Mouse (Mus musculus) midbrain, embryonic 16.5 days (tissue): ENCODE data around the gene Pip4k2a. TPM values are rescaled to one million over a fixed set of nuclear protein-coding genes. Genes with fewer than 3 reads are reported as not detected.

Source experiments
- ATAC-seq: fragments of 200-750 bp; cut with Nextera tagmentation; 2 replicates; pipeline ENCODE4 v1.8.0; 2017; ENCODE audit warnings: moderate TSS enrichment
- H3K27ac ChIP-seq: fragments of 300-500 bp; sonication (generic); 2 replicates; pipeline ENCODE4 v1.5.1; 2014; ENCODE audit warnings: mild to moderate bottlenecking, low read length, mixed read lengths
- H3K27me3 ChIP-seq: fragments of 300-500 bp; sonication (generic); 2 replicates; pipeline ENCODE4 v1.6.1; 2014; ENCODE audit warnings: low read depth, low read length, mixed read lengths; ENCODE audit not compliant: control insufficient read depth, insufficient read depth
- H3K36me3 ChIP-seq: fragments of 300-500 bp; sonication (generic); 2 replicates; pipeline ENCODE4 v1.6.1; 2014; ENCODE audit warnings: mild to moderate bottlenecking, low read length, moderate library complexity, mixed read lengths; ENCODE audit not compliant: control insufficient read depth, insufficient read depth
- H3K4me1 ChIP-seq: fragments of 300-500 bp; sonication (generic); 2 replicates; pipeline ENCODE4 v1.6.1; 2014; ENCODE audit warnings: mild to moderate bottlenecking, low read length, mixed read lengths; ENCODE audit not compliant: control insufficient read depth, insufficient read depth
- H3K4me2 ChIP-seq: fragments of 300-500 bp; sonication (generic); 2 replicates; pipeline ENCODE4 v1.6.1; 2014; ENCODE audit warnings: mild to moderate bottlenecking, low read length, mixed read lengths
- H3K4me3 ChIP-seq: fragments of 300-500 bp; sonication (generic); 2 replicates; pipeline ENCODE4 v1.5.1; 2014; ENCODE audit warnings: low read depth, mild to moderate bottlenecking, low read length, moderate library complexity, mixed read lengths
- H3K9ac ChIP-seq: fragments of 300-500 bp; sonication (generic); 2 replicates; pipeline ENCODE4 v1.6.1; 2014; ENCODE audit warnings: low read depth, low read length, mixed read lengths
- H3K9me3 ChIP-seq: fragments of 300-500 bp; sonication (generic); replicated peaks from 2 replicates; pipeline ENCODE4 v1.6.1; 2014; ENCODE audit warnings: mild to moderate bottlenecking, low read length, mixed read lengths; ENCODE audit not compliant: control insufficient read depth, poor library complexity, severe bottlenecking
- WGBS: fragments of 180-500 bp; shearing (Covaris S2); extraction: QIAGEN DNeasy Blood & Tissue Kit; methylation state at CpG from one replicate; pipeline ENCODE4 v1.1.7; 2014; 5-methylcytosine and 5-hydroxymethylcytosine counted together
- polyA plus RNA-seq: library from polyadenylated mRNA; unstranded; fragments of >200 nt; fragmentation: Nextera tagmentation; extraction: Ambion mirVana; gene quantifications from 2 replicates; pipeline ENCODE4 v1.2.1, GENCODE M21; 2015

The Pip4k2a gene
- polyA plus RNA-seq, 1 experiment from 2014 or later: 10.0 TPM

DNA sequence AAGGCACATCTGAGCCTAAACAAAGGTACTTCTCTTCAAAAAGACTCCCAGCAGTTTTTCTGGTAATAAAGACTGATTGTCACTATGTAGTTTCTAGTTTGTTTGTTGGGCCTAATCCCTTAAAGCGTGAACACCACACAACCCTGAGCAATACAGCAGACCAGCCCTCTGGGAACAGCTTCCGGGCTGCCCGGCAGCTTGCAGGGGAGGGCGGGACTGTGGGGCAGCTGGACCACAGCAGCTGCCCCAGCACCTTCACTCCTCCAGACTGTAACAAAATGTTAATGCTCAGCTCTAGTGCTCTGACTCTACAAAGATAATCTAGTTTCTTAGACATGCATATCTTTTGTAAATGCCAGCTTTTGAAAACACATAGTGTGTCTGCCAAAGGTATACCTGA is 42.9 kb downstream of the Pip4k2a start:
- no peak overlapping the region for H3K4me2 ChIP-seq
- H3K4me1 ChIP-seq: no peaks in the 10 kb centered on the region
- H3K9me3 ChIP-seq: no peaks in the 10 kb centered on the region
- H3K9ac ChIP-seq: no peak overlapping the region
- no peak overlapping the region for H3K4me3 ChIP-seq
- no peaks in the 10 kb centered on the region for H3K36me3 ChIP-seq
- no peaks in the 10 kb centered on the region for H3K27me3 ChIP-seq
- H3K27ac ChIP-seq: no peak overlapping the region
- no peak for ATAC-seq
- 22% methylated on average over 4 of the region's 4 CpGs for WGBS

DNA sequence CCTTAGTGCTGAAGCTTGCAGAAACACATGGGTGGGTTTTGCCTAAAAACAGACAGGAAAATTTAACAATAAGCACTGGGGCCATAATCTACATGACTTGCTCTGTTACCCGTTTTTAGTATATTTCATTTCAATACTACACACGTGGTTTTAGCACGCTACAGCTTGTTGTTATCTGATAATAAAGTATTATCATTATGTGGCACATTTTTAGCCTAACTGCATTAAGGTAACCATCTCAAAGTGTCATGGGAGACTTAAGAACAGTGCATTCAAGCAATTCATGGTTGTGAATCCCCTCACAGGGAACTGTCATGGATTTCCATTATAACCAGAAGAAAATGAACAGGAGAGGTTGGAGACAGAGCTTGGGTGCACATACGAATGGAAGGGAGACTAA is 43.5 kb downstream of the Pip4k2a start:
- 71% methylated on average over 4 of the region's 4 CpGs for WGBS
- no peak for ATAC-seq
- no peak overlapping the region for H3K9ac ChIP-seq

DNA sequence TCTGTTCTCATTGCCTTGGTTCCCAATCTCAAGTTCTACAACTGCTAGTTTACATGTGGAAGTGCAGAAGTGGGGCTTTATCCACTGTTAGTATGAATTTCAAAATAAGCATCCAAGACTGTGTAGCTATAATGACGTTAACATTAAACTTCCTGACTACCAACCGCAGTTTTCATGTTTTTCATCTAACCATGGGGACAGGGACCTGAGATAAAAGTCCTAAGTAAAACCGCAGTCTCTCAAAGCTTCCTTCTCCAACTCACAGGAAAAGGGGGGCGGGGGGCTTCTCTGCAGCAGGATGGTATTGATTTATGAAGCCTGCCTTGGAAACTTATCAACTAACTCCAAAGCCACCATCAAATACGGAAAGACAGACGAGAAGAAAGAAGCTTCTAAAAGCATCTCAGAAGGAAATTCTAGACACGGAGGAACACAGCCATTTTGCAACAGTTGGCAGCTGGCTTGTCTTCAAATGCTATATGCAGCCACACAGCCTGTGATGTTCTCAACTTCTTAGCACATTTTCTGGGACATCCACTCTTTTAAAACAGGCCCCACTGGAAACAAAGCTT is 45.7 kb downstream of the Pip4k2a start:
- no peak overlapping the region for H3K4me3 ChIP-seq
- 74% methylated on average over 7 of the region's 7 CpGs for WGBS
- H3K9ac ChIP-seq: no peak overlapping the region
- H3K27me3 ChIP-seq: no peaks in the 10 kb centered on the region
- 0 out of 2 replicates have a peak, but pooled peaks cover 2% of the 10 kb centered on the region for H3K4me1 ChIP-seq
- H3K27ac ChIP-seq: no peak overlapping the region
- H3K36me3 ChIP-seq: no peaks in the 10 kb centered on the region
- no peak for ATAC-seq
- no peaks in the 10 kb centered on the region for H3K9me3 ChIP-seq
- no peak overlapping the region for H3K4me2 ChIP-seq

More for the DNA sequence above, 43.5 kb downstream of the Pip4k2a start:
- Histone ChIP-seq H3K27ac (no peak overlapping the region), H3K9me3 (no peaks in the 10 kb centered on the region), H3K4me1 (no peaks in the 10 kb centered on the region), H3K4me2 (no peak overlapping the region), H3K36me3 (no peaks in the 10 kb centered on the region), H3K4me3 (no peak overlapping the region), H3K27me3 (no peaks in the 10 kb centered on the region)

DNA sequence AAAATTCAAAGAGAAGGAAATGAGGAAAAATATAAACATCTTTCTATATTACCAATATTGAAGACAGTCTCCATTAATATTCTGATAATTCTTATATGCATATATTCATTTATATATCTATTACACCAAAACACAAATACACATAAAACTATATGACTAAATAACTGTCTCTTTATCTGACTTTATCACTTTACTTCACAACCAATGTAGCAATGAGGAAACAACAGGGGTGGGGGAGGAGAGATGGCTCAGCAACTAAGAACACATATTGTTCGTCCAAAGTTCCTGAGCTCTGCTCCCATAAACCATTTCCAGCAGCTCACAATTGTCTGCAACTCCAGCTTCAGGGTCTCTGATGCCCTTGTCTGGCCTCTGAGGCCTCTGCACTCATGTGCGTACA is 47.2 kb downstream of the Pip4k2a start:
- 0 out of 2 replicates have a peak, but pooled peaks cover 2% of the 10 kb centered on the region for H3K4me1 ChIP-seq
- H3K27me3 ChIP-seq: no peaks in the 10 kb centered on the region
- no peaks in the 10 kb centered on the region for H3K9me3 ChIP-seq
- no peak overlapping the region for H3K27ac ChIP-seq
- H3K36me3 ChIP-seq: no peaks in the 10 kb centered on the region
- H3K9ac ChIP-seq: no peak overlapping the region
- no peak overlapping the region for H3K4me2 ChIP-seq
- 78% methylated on average over 2 of the region's 2 CpGs for WGBS
- H3K4me3 ChIP-seq: no peak overlapping the region
- ATAC-seq: no peak

DNA sequence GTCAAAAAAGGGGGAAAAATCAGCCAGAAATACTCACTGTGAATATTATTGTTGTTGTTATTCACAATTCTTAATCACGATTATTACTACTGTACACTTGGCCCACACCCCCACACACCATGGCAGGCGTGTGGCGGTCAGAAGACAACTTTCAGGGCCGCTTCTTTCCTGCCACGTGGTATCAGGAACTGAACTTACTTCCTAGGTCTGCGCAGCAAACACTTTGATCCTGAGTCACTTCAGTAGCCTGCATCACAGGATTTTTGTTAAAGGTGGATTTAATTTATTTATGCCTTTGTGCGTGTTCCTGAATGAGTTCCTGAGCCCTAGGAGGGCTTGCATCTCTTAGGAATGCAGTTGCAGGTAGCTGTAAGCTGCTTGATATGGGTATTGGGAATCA is 49.2 kb downstream of the Pip4k2a start:
- Histone ChIP-seq H3K9me3 (no peaks in the 10 kb centered on the region), H3K27ac (no peak overlapping the region), H3K9ac (no peak overlapping the region), H3K36me3 (no peaks in the 10 kb centered on the region), H3K4me2 (no peak overlapping the region), H3K4me3 (no peak overlapping the region), H3K4me1 (0 out of 2 replicates have a peak, but pooled peaks cover 2% of the 10 kb centered on the region), H3K27me3 (no peaks in the 10 kb centered on the region)
- ATAC-seq: no peak
- WGBS: 85% methylated on average over 7 of the region's 7 CpGs

DNA sequence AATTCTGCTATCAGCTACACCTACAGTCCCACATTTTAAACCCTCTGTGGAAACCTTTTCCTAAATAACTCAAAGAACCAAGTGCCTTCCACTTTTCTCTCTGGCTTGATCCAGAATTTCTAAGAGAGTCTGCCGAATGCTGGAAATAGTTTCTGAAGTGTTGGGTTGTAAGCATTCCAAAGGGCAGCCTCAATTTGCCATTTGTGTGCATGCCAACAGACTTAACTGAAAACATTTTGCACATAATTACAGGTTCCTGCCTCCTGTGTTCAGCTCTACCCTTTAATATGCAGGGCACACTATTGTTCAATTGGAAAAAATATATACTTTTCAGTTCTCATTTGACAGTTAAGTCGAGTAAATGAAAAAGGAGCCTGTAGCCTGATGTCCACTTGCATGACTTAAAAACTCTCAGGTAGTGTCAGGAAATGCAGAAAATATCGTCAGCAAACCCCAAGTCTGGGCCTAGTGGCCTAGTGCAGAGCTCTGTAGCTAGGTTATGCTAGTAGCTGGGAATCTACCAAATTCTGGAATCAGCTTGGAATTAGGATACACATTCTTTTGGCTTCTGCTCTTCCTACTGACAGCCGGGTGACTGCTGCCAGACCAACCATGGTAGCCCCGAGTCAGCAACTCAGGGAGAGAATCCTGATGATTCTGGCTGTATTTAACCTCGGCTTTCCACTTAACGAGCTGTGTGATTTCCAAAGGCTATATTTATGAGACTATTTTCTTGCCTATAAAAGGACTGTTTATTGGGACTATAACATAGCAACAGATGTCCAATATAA is 50.1 kb downstream of the Pip4k2a start:
- Histone ChIP-seq H3K4me2 (no peak overlapping the region), H3K4me1 (0 out of 2 replicates have a peak, but pooled peaks cover 2% of the 10 kb centered on the region), H3K27ac (no peak overlapping the region; the same call in 1 of the 2 replicates), H3K9ac (no peak overlapping the region), H3K4me3 (no peak overlapping the region), H3K9me3 (no peaks in the 10 kb centered on the region), H3K36me3 (no peaks in the 10 kb centered on the region), H3K27me3 (no peaks in the 10 kb centered on the region)
- ATAC-seq: no peak
- WGBS: 67% methylated on average over 7 of the region's 7 CpGs

DNA sequence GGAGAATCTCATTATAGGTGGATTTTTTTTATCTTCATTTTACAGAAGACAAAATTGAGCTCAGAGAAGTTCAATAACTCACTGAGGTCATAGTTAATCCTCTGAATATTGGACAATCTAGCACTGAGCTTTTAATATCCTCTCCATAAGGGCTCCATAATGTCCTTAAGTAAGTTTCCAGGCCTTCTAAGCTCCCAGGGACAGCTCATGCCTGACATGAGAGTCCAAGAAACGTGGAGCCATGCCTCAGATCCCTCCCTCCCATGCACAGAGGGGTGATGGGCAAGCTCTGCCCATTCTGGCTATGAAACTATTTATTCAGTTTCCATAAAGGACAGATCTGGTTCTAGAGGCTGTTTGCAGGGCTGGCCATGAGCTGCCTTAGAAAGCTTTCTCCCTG is 52.5 kb downstream of the Pip4k2a start:
- Histone ChIP-seq H3K4me3 (no peak overlapping the region), H3K27me3 (no peaks in the 10 kb centered on the region), H3K4me1 (0 out of 2 replicates have a peak, but pooled peaks cover 2% of the 10 kb centered on the region), H3K27ac (no peak overlapping the region), H3K4me2 (no peak overlapping the region), H3K36me3 (no peaks in the 10 kb centered on the region), H3K9me3 (no peaks in the 10 kb centered on the region), H3K9ac (no peak overlapping the region)
- ATAC-seq: no peak
- 48% methylated on average over 1 of the region's 1 CpGs for WGBS

DNA sequence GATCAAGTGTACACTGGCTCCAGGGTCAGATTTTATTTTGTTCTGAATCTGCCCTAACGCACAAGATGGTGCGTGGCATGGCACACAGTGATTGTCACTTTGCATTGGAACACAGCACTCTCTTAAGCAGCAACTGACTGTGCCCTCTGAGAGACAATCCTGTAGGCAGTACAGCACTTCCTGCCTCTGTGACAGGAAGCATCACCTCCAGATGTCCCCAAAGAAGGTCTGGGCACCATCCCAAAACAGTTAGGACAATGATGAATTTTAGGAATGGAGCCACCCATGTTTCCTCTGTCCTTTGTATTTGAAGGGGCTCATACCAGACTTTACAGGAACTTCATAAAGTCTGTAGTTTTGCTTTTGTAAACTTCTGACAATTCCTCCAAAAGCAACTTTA is 54.0 kb downstream of the Pip4k2a start:
- peaks cover 5% of the 10 kb centered on the region for H3K4me1 ChIP-seq
- no peak overlapping the region for H3K9ac ChIP-seq
- no peak for ATAC-seq
- H3K27ac ChIP-seq: no peak overlapping the region
- no peak overlapping the region for H3K4me3 ChIP-seq
- no peak overlapping the region for H3K4me2 ChIP-seq
- WGBS: 79% methylated on average over 2 of the region's 2 CpGs
- H3K36me3 ChIP-seq: no peaks in the 10 kb centered on the region
- H3K9me3 ChIP-seq: no peaks in the 10 kb centered on the region
- H3K27me3 ChIP-seq: no peaks in the 10 kb centered on the region

DNA sequence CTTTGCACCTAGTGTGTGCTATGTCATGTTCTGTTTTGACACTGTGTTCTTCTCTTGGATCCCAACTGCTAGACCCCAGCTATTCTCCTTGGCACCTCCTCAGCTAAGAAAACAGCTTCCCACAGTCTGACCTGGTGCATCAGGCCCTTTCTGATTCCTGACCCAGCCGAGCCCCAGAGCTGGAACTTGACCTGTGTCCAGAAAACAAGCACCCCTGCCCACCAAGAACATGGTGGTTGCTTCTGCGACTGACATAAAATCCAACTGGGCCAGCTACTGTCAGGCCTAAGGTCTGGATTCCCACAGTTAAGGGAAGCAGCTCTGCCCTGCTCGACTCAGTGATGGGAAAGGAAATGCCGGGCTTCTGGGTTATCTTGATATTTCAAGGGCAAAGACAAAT is 54.6 kb downstream of the Pip4k2a start:
- Histone ChIP-seq H3K4me3 (no peak overlapping the region), H3K9me3 (no peaks in the 10 kb centered on the region), H3K9ac (no peak overlapping the region), H3K4me1 (peaks cover 10% of the 10 kb centered on the region), H3K4me2 (no peak overlapping the region), H3K27ac (no peak overlapping the region), H3K27me3 (no peaks in the 10 kb centered on the region), H3K36me3 (no peaks in the 10 kb centered on the region)
- 85% methylated on average over 4 of the region's 4 CpGs for WGBS
- no peak for ATAC-seq
